Mouse (Mus musculus) thymus, postnatal 25 days (tissue): ENCODE results near the gene Traf3ip2.

Experiments used
- DNase-seq: peaks from one replicate; pipeline ENCODE4 v3.0.0; 2022

The Traf3ip2 gene

DNA sequence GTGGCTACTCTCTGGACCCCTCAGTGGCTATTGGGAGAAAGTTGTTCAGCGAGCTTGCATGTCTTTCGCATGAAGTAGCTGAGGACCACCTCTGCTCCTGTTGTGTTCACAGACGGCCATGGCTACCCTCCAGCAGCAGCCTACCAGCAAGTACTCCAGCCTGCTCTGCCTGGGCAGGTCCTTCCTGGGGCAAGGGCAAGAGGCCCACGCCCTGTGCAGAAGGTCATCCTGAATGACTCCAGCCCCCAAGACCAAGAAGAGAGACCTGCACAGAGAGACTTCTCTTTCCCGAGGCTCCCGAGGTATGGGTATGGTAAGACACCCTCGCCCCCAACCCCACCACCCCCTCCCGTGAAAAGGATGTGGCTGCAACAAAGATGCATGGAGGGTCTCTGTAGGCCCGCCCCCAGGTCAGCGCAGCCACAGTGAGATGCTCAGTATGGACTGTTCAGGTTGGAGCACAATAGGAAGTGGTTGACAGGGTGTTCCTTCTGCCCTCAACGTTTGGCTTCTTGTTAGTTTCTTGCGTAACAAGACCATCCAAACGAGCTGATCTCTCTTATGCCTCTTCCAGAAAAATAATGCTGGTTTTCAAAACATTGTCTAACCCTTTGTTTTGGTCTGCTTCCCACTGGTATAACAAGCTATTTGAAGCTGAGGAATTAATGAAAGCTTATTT, 21.8 kb downstream of the Traf3ip2 start:
- DNase-seq, result no peak

DNA sequence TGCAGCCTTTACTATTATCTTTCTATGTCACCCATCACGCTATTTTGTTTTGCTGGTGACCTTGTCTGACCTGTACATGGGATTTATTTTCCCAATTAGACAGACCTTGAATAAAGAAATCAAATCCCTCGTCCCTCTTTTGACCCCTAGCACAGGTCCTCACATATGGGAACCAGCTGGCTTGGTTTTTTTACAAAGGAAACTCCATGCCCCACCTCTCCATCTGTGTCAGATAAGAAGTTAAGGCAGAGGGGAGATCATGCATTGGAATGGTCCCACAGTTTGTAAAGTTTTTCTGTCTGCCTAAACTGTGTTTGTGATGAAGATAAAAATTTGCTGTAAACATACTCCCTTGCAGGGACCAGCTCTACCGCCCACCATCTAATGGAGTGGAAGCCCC, 26.1 kb downstream of the Traf3ip2 start:
- DNase-seq, result no peak

DNA sequence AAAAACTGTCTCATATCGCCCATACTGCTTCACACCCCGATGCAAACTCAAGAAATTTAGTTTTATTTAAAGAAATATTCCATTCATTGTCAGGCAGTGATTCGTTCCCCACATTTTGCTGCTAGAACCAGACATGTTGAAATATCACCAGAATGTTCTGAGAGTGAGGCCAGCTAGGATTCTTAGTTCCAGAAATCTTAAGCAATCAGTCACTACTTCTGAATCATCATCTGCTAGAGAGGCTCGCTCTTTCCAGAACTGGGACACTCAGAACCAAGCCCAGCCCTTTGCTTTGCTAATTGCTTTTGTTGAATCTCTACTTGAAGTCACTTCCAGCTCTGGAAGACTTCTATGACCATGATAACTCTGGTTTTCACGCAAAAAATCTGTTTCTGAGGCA, 27.0 kb downstream of the Traf3ip2 start:
- no peak for DNase-seq

DNA sequence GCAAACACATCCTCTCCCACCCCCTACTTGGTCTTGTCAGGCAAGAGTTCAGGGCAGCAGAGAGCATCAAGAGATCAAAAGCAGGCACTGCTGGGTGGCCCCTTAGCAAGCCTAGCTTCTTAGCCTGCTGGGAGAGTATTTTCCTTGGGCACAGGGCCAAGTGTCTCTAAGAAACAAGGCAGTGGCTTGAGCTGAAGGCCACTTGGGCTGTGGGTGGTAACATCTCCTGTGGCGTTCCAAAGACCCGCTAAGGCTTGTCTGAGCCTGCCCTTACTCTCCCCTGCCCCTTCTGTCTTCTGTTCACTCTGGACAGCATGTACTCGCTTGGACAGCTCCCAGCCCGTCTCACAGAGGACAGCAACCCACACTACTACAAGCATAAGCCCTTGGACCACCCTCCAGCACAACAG, 28.1 kb downstream of the Traf3ip2 start:
- no peak for DNase-seq

DNA sequence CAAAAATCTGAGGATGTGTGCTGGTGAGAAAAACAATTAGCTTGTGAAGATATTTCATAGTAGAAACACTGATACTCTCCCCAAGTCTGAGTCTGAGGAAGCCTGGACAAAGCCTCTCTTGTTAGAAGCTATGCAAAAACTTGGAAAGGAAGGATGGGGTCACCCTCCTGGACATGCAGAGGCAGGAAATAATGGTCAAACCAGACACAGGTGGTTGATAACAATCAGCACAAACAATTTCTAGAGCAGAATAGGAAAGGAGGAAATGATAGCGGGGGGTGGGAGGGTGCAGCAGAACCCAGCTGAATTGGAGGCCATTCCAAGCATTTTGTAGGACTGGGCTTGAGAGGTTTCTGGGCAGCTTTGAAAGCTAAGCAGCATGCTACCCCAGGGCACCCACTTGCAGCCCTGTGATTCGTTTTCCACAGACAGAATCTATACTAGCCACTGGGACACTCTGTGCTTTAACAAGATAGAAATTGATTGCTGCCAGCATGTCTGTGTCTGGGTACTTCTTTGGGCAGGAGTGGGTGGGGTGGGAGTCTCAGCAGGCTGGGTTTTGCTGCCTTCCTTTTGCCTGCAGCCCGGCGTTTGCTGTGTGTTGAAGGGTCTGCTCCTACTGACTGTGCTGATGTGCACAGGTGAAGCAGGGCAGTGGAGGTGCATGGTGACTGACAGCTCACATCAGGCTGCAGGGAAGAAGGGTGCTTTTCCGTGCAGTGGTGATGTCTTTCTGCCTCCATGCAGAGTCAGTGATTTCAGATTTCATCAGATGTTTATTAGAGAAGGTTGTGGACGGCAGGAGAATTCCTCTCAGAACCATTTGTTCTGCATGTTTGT, 33.3 kb downstream of the Traf3ip2 start:
- DNase-seq, result no peak

DNA sequence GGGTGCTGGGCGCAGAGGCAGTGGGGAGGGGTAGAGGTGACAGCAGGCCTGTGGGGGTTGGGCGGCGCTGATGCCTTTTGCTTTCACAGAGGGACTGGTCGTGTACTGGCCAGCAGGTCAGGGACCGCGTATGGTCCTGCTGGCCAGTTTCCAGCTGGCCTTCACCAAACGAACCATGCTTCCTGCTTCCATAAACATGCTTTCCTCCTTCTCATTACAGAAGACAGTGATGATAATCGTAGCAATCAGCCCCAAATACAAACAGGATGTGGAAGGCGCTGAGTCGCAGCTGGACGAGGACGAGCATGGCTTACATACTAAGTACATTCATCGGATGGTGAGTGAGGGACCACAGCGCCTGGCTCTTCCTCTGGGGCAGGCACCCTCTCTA, 33.9 kb downstream of the Traf3ip2 start:
- no peak for DNase-seq

DNA sequence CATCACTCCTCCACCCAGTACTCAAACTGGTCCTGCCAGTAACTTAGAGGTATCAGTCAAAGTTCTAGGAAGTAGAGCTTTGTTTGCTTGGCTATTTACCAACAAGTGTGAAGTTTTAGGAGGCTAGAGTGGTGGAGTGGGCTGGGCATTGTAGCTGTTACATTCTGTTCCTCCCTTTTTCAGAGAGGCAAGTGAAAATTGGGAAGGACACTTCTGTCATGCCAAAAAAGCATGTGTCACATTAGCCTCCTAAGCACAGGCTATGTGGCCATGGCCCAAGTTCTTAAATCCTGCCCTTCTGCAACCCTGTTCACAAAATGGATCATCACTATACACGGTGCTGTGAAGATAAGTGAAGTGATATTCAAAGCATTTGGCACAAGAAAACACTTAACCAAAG, 34.4 kb downstream of the Traf3ip2 start:
- DNase-seq, result no peak

DNA sequence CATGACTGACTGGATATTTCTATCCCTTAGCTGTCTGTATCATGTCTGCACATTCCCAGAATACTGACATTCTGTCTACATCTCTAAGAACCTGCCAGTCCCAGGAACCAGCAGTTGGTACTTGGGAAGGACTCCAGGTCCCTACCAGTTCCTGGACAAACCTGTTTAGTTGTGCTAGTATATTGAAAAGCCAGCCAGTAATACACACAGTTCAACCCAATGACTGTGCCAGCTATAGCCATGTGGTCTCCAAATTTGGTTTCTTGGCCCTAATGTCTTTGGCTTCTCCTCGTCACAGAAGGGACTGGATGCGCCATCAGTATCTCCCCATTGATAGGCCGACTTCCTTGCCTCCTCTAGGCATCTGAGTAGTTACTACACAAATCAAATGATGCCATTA, 35.5 kb downstream of the Traf3ip2 start:
- no peak for DNase-seq

DNA sequence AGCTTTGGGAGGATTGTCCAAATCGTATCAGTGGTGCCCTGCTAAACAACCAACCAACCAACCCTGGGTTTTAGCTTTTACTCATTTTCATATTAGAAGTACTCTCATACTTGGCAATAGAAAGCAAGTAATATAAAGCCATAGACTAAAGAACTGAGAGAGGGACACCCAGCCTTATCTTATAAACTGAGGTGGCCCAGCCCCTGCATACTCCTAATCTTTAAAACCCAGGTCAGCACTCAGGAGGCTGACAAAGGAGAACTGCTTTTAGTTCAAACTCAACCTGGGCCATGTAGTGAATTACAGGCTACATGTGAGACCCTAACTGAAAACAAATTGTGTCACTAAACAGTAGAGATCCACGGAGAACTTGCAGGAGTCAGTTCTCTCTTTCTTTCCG, 36.8 kb downstream of the Traf3ip2 start:
- no peak for DNase-seq

DNA sequence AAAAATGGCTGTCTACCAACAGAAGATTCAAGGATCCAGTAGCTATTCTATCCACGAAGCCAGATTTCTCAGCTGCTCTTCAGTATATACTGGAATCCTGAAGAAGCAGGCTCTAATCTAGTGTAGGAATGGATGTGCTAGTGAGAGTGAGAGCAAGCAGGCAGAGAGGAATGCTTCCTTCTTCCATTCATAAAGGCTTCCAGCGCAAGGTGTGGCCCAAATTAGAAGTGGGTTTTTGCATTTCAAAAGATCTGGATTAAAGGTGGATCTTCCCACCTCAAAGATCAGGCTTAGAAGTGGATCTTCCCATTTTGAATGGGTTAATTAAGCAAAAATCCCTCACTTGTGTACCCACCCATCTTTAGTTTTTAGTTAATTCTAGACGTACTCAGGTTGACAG, 37.6 kb downstream of the Traf3ip2 start:
- DNase-seq, result no peak

DNA sequence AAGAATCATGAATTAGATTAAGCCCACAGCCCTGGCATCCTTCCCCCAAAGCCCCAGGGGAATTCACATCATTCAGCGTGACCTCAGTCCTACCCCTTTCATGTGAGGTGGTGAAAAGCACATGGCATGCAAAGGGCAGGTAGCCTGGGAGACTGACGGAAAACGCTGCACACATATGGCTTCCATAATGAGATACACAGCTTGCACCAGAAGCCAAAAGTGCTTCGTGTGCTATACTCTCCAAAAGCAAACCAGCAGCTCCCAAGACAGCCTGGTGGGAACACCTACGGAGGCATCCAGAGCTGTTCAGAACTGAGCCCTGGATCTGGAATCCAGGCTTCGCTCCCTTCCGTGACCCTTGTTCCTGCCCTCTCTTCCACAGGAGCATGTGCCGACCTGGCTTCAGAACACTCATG, 41.3 kb downstream of the Traf3ip2 start:
- DNase-seq, result no peak

DNA sequence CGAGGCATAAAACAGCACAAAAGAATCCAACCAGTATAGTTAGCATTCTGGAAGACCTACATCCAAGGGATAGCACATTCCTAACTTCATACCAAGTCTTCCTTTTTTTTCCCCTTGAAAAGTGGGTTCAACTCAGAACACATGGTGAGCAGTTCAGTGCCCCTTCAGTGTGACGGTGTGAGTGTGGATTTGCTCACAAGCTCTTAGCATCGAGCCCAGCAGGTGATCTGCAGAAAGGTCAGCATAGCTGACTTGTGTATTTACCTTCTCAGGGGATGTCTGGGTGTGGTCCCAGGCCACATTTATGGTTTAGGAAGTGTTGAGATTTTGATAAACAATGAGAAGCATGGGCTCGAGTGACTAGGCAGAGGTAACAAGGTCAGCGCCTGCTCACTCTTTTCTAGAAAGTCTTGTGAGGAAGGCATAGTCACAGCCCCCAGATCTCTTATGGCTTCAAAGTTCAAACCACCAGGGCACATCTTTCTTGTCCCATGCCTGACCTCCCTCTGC, 46.2 kb downstream of the Traf3ip2 start:
- no peak for DNase-seq

DNA sequence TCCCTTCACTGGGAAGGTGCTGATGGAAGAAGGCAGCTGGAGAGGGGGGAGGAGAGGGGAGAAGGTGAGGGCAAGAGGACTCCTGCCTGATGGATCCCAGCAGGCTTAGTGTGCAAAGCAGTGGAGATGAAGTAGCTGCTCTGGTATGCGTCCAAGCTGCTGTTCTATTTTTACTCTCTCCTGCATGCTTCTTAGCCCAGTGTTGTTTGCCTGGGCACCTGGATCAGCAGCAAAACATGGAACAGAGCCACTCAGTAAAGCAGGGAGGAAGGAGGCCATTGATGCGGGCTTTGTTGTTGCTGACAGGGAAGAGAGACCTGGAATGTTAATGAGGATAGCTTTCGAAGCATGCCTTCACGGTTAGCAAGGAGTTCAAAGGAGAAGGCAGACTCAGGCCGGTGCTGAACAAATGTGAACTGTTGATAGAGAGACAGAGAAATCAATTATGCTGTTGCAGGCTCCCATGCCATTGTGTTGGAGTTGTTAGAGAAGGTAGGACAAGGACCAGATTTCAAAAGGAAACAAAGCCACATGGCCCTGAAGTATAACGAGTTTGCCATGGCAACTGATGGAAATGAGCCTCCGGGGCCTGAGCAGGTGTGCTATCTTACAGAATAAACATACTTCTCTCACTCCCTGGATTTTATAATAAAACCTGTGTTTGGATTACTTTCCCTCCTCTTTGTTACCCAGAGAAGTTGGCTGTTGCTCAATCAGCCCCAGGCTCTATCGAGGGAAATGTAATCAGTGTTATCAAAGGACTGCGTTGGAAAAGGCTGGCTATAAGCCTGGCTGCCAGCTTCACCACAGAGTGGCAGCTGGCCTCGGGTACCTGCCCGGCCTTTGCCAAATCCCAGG, 46.9 kb downstream of the Traf3ip2 start:
- no peak for DNase-seq

DNA sequence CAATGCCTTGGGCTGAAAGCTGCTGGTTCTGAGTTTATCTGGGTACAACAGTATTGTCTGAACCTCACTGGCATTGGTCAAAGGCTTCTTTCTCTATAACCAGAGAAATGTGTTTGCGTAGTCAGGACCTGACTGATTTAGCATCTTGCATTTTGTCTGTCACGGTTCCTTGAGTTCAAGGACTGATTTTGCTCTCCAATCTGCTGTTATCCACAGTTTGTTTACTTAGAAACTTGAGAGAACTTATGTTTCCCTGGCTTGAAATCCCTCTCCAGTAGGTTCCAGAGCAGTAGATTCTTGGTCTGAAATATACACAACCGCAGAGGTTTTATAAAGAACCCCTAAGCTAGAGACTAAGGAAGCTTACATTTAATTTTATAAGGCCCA, 47.5 kb downstream of the Traf3ip2 start:
- no peak for DNase-seq

DNA sequence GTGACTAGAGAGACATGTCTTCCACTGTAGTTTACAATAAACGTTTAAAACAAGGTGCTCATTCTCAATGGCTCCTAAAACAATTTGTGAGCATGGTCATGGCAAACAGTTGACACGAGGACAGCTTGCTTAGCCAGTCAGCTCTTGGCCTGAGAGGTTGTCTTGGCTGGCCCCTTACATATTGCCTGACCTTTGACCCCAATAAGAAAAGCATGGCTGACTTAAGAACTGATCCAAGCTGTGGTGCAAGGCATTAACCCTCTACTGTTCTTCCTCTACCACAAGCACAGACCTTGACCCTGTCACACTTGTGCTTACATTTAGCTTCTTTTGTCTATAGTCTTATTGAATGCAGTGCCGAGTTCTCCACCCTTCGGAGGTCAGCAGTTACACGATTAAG, 48.0 kb downstream of the Traf3ip2 start:
- DNase-seq, result no peak

DNA sequence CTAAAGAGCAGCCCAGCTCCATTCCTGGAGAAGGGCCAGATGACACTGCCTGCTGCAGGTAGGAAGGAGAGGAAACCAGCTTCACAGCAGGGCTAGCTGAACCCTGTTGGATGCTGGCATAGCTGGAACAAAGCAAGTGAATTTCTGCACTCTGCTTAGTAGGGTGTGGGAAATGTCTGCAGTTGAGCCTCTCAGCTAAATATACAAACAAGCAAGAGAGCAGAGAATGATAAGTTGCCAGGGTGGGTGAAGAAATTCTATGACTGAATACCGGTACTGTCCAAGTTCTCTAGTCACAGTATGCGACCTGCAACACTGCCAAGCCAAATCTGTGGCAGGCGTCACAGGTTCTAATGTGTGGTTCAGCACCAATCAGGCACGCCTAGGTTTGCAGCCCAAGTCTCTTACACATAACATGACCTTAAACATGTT, 52.4 kb downstream of the Traf3ip2 start:
- DNase-seq, result no peak

DNA sequence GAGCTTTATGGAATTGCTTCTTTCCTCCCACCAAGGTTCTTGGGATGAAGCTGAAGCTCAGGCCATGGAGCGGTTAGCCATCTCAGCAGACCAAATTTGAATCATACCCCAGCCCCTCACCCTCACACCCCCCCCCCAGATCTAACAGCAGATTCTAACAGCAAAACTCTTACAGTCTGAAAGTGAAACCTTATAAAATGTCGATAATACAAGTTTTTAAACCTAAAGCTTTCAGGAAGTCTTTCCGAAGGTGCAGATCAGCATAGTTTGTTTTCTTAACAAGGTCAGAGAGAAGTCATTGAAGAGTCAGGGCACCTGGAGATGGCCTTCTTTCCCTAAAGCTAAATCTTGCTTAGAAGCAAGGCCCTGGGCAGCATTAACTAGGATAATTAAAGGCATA, 53.3 kb downstream of the Traf3ip2 start:
- DNase-seq, result no peak

DNA sequence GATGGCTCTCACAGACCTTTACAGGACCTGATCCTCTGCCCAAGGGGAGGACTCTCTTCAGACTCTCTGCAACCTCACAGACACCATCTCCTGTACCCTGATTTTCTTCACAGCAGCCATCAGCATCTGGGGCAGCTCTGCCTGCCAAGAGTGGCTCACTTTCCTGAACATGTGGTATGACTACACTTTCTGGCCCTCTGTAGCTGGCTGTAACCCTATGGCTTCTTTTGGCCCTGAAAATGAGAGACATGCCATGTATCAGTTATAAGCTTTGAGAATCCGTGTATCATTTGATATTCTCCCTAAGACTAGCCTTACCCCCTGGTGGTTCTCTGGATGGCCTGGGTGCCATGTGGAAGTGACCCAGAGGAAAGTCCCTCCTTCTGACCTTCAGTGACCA, 58.7 kb downstream of the Traf3ip2 start:
- no peak for DNase-seq

DNA sequence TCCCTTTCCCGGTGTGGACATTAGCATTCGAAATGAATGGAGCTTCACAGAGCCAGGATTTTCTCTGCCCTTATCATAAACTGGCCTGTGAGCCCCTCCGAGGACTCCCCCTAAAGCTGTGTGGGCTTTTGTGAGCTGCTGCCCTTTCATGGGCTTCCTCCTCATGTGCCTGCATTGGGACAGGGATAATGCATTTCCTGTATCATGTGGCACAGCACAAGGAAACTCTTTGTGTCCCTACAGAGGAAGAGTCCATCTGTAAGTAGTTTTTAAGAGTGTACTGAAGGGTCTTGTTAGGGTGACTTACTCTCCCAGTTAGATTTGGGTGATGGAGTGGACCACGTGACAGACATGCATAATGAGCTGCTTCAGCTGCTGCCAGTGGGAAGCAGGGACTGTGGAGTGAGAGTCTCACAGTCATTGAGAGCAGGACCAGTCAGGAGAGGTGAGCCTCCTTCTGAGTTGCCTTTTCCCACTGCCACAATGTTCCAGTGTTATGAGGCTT, 59.9 kb downstream of the Traf3ip2 start:
- no peak for DNase-seq

DNA sequence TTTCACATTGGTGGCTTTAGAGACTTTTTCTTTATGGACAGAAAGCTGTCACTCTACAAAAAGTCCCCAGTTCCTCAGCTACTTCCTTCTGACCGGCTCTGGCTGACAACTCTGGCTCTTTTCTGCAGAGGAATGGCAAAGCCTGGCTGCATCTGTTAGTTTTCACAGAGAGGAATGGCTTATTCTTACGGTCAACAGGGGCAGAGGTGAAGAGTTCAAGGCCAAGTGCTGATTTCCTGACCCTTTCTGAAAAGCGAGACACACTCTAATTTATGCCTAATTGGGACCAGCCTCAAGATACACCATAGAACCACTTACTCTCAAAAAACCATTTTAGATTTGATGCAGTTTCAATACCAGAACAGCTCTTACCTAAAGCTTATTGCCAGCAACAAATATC, 61.4 kb downstream of the Traf3ip2 start:
- DNase-seq, result no peak

DNA sequence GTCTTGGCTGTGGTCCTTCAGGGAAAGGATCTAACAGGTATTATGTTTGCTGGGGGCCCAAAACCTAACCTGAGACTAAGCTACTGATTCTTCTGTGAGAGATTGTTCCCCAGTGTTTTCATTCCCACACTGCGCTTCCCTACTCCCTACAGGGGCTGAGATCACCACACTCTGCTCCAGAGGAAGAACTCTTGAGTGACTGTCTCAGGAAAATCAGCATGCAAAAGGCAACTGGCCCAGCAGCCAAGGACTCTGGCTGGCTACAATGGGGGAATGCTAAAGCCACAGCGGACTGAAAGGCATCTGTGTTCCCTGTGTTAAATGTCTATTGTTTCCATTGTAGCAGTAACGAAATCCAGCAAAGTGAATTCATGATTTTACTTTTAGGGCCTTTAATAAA, 62.0 kb downstream of the Traf3ip2 start:
- no peak for DNase-seq

DNA sequence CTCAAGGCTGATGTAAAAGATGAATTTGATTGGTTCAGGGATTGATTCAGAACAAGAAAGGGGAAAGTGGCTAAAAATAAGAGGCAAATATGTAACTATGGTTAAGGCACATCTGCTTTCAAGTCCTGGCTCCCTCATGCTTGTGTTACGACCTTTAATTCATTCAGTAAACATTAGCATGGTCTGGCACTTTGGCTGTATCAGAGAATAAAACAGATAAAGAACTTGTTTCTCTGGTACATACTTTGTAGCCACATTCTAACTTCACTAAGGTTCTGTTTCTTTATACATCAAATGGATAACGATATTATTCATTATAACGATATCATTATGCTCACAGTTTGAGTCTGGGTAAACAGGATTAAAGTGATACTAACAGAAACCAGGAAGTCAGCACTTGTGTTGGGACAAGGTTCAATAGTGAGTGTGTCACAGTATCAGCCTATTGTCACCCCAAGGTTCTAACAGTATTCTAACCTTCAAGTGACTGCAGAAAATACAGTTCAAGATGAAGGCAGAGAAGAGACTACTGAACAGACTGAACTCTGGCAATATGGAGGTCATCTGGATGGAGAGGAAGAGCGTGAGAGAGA, 65.6 kb downstream of the Traf3ip2 start:
- DNase-seq, result no peak

DNA sequence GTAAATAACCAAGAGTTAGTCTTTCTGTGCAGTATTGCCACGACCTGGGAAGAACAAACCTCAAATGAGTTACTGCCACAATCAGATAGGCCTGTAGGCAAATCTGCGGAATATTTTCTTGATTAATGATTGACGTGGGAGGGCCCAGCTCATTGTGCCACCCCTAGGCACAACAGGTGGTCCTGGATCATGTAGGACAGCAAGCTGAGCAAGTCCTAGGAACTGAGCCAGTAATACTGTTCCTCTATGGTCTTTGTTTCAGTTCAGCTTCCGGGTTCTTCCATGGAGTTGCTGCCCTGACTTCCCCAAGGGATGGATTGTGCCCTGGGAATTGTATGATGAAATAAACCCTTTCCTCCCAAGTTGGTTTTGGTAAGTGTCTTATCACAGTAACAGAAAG, 68.3 kb downstream of the Traf3ip2 start:
- no peak for DNase-seq
